Mouse (Mus musculus): Measurements from ENCODE around the gene Atic.

Gene Atic

GRCm38 (mm10) chr1:71594268-71594667, 37.3 kb downstream of the Atic start:
- no peak for DNase-seq (ENCODE audit: low read depth, low spot score)

GRCm38 (mm10) chr1:71595365-71595764, 38.4 kb downstream of the Atic start:
- no peak for DNase-seq (ENCODE audit: low read depth, low spot score)

- DNase-seq (ENCODE audit: low read depth, low spot score) = no peak
Measured at GRCm38 (mm10) chr1:71605751-71606150, 48.8 kb downstream of the Atic start.

- DNase-seq (ENCODE audit: low read depth, low spot score) = no peak
Measured at GRCm38 (mm10) chr1:71606600-71607325, 49.8 kb downstream of the Atic start.

- no peak for DNase-seq (ENCODE audit: low read depth, low spot score)
Measured at GRCm38 (mm10) chr1:71609057-71609775, 52.3 kb downstream of the Atic start.

GRCm38 (mm10) chr1:71609916-71610315, 53.0 kb downstream of the Atic start:
- DNase-seq (ENCODE audit: low read depth, low spot score) = no peak

- DNase-seq (ENCODE audit: low read depth, low spot score) = no peak
Measured at GRCm38 (mm10) chr1:71612256-71612655, 55.3 kb downstream of the Atic start.

GRCm38 (mm10) chr1:71614545-71615246, 57.7 kb downstream of the Atic start:
- no peak for DNase-seq (ENCODE audit: low read depth, low spot score)

GRCm38 (mm10) chr1:71621526-71621925, 64.6 kb downstream of the Atic start:
- DNase-seq (ENCODE audit: low read depth, low spot score) = no peak

GRCm38 (mm10) chr1:71623625-71624024, 66.7 kb downstream of the Atic start:
- DNase-seq (ENCODE audit: low read depth, low spot score) = no peak
